In the genomic region with DNA sequence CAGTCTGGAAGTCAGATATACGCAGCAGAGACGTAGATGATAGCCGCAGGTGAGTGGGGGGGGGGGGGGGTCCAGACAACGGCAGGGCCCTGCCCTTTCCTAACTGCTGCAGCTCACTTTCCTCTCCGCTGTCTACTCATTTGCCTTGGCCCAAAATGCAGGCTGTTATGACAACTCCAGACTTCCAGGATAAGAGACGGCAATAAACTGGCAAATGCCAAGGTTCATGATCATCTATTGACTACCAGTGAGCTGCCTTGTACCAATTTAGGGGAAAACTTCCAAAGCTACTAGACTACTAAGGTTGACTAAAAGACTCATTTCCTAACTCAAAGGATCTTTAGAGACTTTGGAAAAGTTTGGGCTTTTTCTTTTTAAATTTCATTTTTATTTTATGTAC, we compare ENCODE assay signal across 28 mouse cellular contexts. TPM values are rescaled to one million over a fixed set of nuclear protein-coding genes. Genes with fewer than 3 reads are reported as not detected.
"Had no signal": no experiment of that assay in that cellular context is flagged by ENCODE, and none has a peak within 500 bp of the region (broad histone marks: within the 10 kb centered on the region; RNA-seq: fewer than 3 reads in every experiment).

No protein-coding gene starts in this region.

- H3K27ac ChIP-seq: kidney, postnatal 0 days; layer of hippocampus, adult 2 months; left cerebral cortex, adult 2 months; lung, embryonic 15.5 days; midbrain, embryonic 10.5 days; midbrain, embryonic 13.5 days; neural tube, embryonic 13.5 days had no signal

- ATAC-seq: hindbrain, embryonic 16.5 days; midbrain, embryonic 13.5 days; midbrain, embryonic 16.5 days had no signal

- H3K27me3 ChIP-seq: lung, embryonic 15.5 days; midbrain, embryonic 13.5 days; neural tube, embryonic 13.5 days had no signal

- H3K4me1 ChIP-seq: megakaryocyte, embryonic 14.5 days; midbrain, embryonic 10.5 days; midbrain, embryonic 13.5 days had no signal

- H3K36me3 ChIP-seq: lung, embryonic 15.5 days; midbrain, embryonic 10.5 days; midbrain, embryonic 13.5 days; neural tube, embryonic 13.5 days had no signal

- H3K9me3 ChIP-seq: lung, embryonic 15.5 days; megakaryocyte, embryonic 14.5 days; midbrain, embryonic 10.5 days; midbrain, embryonic 13.5 days; neural tube, embryonic 13.5 days had no signal

- DNase-seq: layer of hippocampus, postnatal 36 days; lung, adult 18-20 months; lung, postnatal 10 days; lung, postnatal 36 days; retina, postnatal 1 day; right cerebral cortex, postnatal 25 days; thymus, adult 18-20 months; thymus, postnatal 4 days had no signal

- H3K9ac ChIP-seq: lung, embryonic 15.5 days; midbrain, embryonic 13.5 days; neural tube, embryonic 13.5 days had no signal

- H3K4me2 ChIP-seq: lung, embryonic 15.5 days; midbrain, embryonic 13.5 days; neural tube, embryonic 13.5 days had no signal

- H3K4me3 ChIP-seq: layer of hippocampus, adult 2 months; left cerebral cortex, adult 2 months; lung, embryonic 15.5 days; megakaryocyte, embryonic 14.5 days; midbrain, embryonic 10.5 days; midbrain, embryonic 13.5 days; myocyte; neural tube, embryonic 13.5 days had no signal

RNA-seq across cellular contexts. Expression of a gene that starts 0.6 kb away (rescaled TPM):
- total RNA-seq: layer of hippocampus, adult 2 months; layer of hippocampus, postnatal 10 days; layer of hippocampus, postnatal 36 days; left cerebral cortex, adult 2 months; left cerebral cortex, postnatal 10 days; left cerebral cortex, postnatal 36 days; monocyte, adult 5-6 weeks; neutrophil, adult 5-6 weeks had no signal
- polyA plus RNA-seq: hindbrain, embryonic 16.5 days; kidney, embryonic 14.5 days; limb, embryonic 11.5 days; lung, embryonic 15.5 days; midbrain, embryonic 10.5 days; midbrain, embryonic 13.5 days; neural tube, embryonic 13.5 days; spleen, adult 2 months; testis, adult 2 months had no signal
